Mouse (Mus musculus) testis, adult 2 months (tissue): ENCODE measurements around the gene Gdap2. TPM values are rescaled to one million over a fixed set of nuclear protein-coding genes. Genes with fewer than 3 reads are reported as not detected.

Experiments used
- H3K27ac ChIP-seq: fragments of 200-500 bp; 2 replicates; pipeline ENCODE4 v1.5.1; 2012; ENCODE audit warnings: low read depth, low read length; ENCODE audit not compliant: control insufficient read depth, insufficient read depth
- H3K27me3 ChIP-seq: fragments of 200-500 bp; 2 replicates; pipeline ENCODE4 v1.6.1; 2012; ENCODE audit warnings: mild to moderate bottlenecking, low read length, moderate library complexity; ENCODE audit not compliant: control insufficient read depth, insufficient read depth
- H3K36me3 ChIP-seq: fragments of 200-500 bp; 2 replicates; pipeline ENCODE4 v1.6.1; 2012; ENCODE audit warnings: mild to moderate bottlenecking, low read length; ENCODE audit not compliant: control insufficient read depth, insufficient read depth
- H3K4me1 ChIP-seq: fragments of 200-500 bp; 2 replicates; pipeline ENCODE4 v1.6.1; 2012; ENCODE audit warnings: low read length; ENCODE audit not compliant: control insufficient read depth, insufficient read depth
- H3K4me3 ChIP-seq: fragments of 200-500 bp; 2 replicates; pipeline ENCODE4 v1.5.1; 2012; ENCODE audit warnings: low read depth, mild to moderate bottlenecking, low read length, moderate library complexity, mixed read lengths; ENCODE audit not compliant: control insufficient read depth
- CTCF ChIP-seq: fragments of 200-500 bp; IDR thresholded peaks from 2 replicates; pipeline ENCODE4 v1.5.1; 2012; ENCODE audit warnings: low read depth, mild to moderate bottlenecking, inconsistent platforms, low read length, moderate library complexity; ENCODE audit not compliant: control insufficient read depth, insufficient read depth, insufficient replicate concordance
- POLR2A ChIP-seq: fragments of 200-500 bp; IDR thresholded peaks from 2 replicates; pipeline ENCODE4 v1.6.1; 2012; ENCODE audit warnings: low read depth, mild to moderate bottlenecking, inconsistent platforms, low read length, moderate library complexity; ENCODE audit not compliant: control insufficient read depth
- polyA plus RNA-seq: library from polyadenylated mRNA; depleted of rRNA; stranded (reverse); fragments of >200 nt; gene quantifications from 2 replicates; pipeline ENCODE4 v1.2.3, GENCODE M21; 2012

Gdap2 gene
- polyA plus RNA-seq, 1 experiment = 25.0 TPM

DNA sequence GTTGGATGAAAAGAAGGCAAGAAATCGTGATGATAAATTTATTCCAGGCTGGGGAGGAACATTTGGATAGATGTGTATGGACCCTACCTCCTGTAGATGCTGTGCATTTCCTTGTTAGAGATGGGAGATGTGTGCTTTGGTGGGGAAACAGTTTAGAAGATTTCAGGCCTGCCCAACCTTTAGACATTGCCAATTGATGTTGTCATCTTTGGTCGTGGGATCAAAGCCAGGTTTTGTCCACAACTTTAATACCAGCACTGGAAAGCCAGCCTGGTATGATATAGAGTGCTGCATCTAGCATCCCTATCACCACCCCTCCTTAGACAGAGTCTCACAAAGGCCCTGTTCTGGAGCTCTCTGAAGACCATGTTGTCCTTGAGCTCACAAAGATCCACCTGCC, 1.4 kb downstream of the Gdap2 start:
- H3K4me3 ChIP-seq = no peak overlapping the region
- H3K27me3 ChIP-seq = no peaks in the 10 kb centered on the region
- TF ChIP-seq POLR2A (no peak), CTCF (no peak)
- H3K36me3 ChIP-seq = no peaks in the 10 kb centered on the region
- peaks cover 2% of the 10 kb centered on the region; the same call in 1 of the 2 replicates for H3K4me1 ChIP-seq
- H3K27ac ChIP-seq = no peak overlapping the region

DNA sequence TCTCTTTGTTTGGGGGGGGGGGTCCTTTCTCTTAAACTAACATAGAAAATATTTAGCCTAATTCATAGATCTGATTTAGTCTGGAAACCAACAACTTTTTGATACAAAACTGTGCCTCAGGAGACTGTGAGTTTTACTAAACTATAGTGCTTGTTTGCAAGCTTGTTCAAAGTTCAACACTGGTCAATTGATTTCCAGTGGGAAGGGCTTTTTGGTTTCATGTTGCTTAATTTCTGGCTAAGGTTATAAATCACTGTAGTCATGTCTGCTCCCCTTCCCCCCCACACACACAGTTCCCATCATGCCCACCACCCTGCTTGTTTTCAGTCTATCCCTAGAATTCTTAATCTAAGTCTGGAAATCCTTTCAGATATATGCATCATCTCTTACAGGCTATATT, 2.8 kb downstream of the Gdap2 start:
- Histone ChIP-seq H3K27me3 (no peaks in the 10 kb centered on the region), H3K27ac (no peak overlapping the region)
- TF ChIP-seq CTCF (no peak), POLR2A (no peak)

GRCm38 (mm10) chr3:100176031-100176430, 13.8 kb downstream of the Gdap2 start:
- Histone ChIP-seq H3K36me3 (no peaks in the 10 kb centered on the region; the same call in 1 of the 2 replicates), H3K27me3 (no peaks in the 10 kb centered on the region), H3K4me3 (no peak overlapping the region), H3K27ac (no peak overlapping the region), H3K4me1 (no peaks in the 10 kb centered on the region)
- no peak for TF ChIP-seq POLR2A
- no peak for TF ChIP-seq CTCF

More for the DNA sequence above, 2.8 kb downstream of the Gdap2 start:
- peaks cover 2% of the 10 kb centered on the region; the same call in 1 of the 2 replicates for H3K4me1 ChIP-seq
- H3K36me3 ChIP-seq = no peaks in the 10 kb centered on the region
- no peak overlapping the region for H3K4me3 ChIP-seq

GRCm38 (mm10) chr3:100180471-100180870, 18.3 kb downstream of the Gdap2 start:
- TF ChIP-seq POLR2A = no peak
- TF ChIP-seq CTCF = no peak
- Histone ChIP-seq H3K4me3 (no peak overlapping the region), H3K36me3 (no peaks in the 10 kb centered on the region; the same call in 1 of the 2 replicates), H3K27me3 (no peaks in the 10 kb centered on the region), H3K4me1 (no peaks in the 10 kb centered on the region), H3K27ac (no peak overlapping the region)

- H3K27me3 ChIP-seq = no peaks in the 10 kb centered on the region
- TF ChIP-seq CTCF = no peak
- TF ChIP-seq POLR2A = no peak
- H3K4me3 ChIP-seq = no peak overlapping the region
- H3K27ac ChIP-seq = no peak overlapping the region
- H3K4me1 ChIP-seq = no peaks in the 10 kb centered on the region
- H3K36me3 ChIP-seq = no peaks in the 10 kb centered on the region; the same call in 1 of the 2 replicates
These were observed 27.3 kb downstream of the Gdap2 start for GRCm38 (mm10) chr3:100189444-100189843.

DNA sequence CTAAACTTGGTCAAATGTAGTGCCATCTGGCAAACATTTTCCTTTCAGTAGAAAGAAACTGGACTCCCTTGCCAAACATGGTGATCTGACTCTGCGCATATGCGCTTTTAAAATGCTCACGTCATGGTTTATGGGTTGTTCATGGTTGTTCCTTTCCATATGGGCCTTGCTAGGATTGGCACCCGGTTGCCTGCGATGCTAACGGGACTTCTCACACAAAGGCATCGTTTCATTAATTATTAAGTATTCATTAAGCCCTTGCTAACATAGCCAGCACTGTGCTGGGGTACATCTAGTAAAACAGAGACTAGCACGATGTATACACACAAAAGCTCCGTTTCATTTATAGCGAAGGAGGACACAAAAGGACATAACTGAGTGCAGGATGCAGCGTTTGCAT, 27.7 kb downstream of the Gdap2 start:
- H3K4me1 ChIP-seq = no peaks in the 10 kb centered on the region
- no peak overlapping the region for H3K4me3 ChIP-seq
- H3K36me3 ChIP-seq = no peaks in the 10 kb centered on the region; the same call in 1 of the 2 replicates
- no peak for TF ChIP-seq POLR2A
- no peak for TF ChIP-seq CTCF
- no peaks in the 10 kb centered on the region for H3K27me3 ChIP-seq
- no peak overlapping the region for H3K27ac ChIP-seq

GRCm38 (mm10) chr3:100194210-100194609, 32.0 kb downstream of the Gdap2 start:
- no peaks in the 10 kb centered on the region for H3K27me3 ChIP-seq
- no peak for TF ChIP-seq POLR2A
- no peak for TF ChIP-seq CTCF
- no peak overlapping the region for H3K27ac ChIP-seq
- no peak overlapping the region for H3K4me3 ChIP-seq
- H3K4me1 ChIP-seq = no peaks in the 10 kb centered on the region
- peaks cover 4% of the 10 kb centered on the region for H3K36me3 ChIP-seq

DNA sequence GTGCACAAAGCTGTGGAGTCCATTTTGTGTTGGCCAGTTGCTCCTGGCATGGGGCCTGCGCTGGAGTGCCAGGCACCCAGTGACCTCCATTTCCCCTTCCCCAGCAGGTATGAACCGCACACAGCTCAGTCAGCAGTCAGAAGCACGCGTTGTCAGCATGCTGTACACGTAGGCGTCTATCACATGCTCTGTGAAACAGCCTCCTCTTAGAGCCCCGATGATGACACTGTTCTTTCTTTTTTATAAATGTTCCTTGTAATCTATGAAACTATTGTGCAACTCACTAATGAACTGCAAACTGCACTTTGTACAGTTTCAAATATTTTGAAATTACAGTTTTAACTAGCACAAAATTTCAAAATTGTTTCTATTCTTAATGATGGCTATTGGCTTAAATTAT, 39.4 kb downstream of the Gdap2 start:
- Histone ChIP-seq H3K4me1 (no peaks in the 10 kb centered on the region), H3K4me3 (no peak overlapping the region), H3K36me3 (peaks cover 6% of the 10 kb centered on the region), H3K27me3 (no peaks in the 10 kb centered on the region), H3K27ac (peak overlapping the region; percentile 57; the same call in 1 of the 2 replicates)
- TF ChIP-seq POLR2A = no peak
- TF ChIP-seq CTCF = no peak
